Mouse (Mus musculus) lung, adult 2 months (tissue): ENCODE results near the gene Igf1.

Experiments used
- CTCF ChIP-seq: fragments of 200-500 bp; IDR thresholded peaks from 2 replicates; pipeline ENCODE4 v1.5.1; 2011; ENCODE audit warnings: mild to moderate bottlenecking, low read length, control low read depth; ENCODE audit not compliant: insufficient read depth
- POLR2A ChIP-seq: fragments of 200-500 bp; IDR thresholded peaks from 2 replicates; pipeline ENCODE4 v1.6.1; 2011; ENCODE audit warnings: low read depth, mild to moderate bottlenecking, control low read depth, low read length, borderline replicate concordance; ENCODE audit errors: extremely low read depth

- TF ChIP-seq CTCF (no peak), POLR2A (no peak)
These were observed 47.0 kb downstream of the Igf1 start for GRCm38 (mm10) chr10:87905087-87905486.
